Mouse (Mus musculus): ENCODE results near the gene Gm2696. TPM values are rescaled to one million over a fixed set of nuclear protein-coding genes. Genes with fewer than 3 reads are reported as not detected.
A peak's percentile ranks its signal among the peaks of the same experiment; 100 is the strongest.

Gm2696 gene
- polyA plus RNA-seq, 1 experiment from 2014 or later = not detected

GRCm38 (mm10) chr10:77864067-77864761 lies 49.7 kb downstream of the Gm2696 start:
- Histone ChIP-seq H3K36me3 (no peaks in the 10 kb centered on the region), H3K27me3 (ENCODE audit: insufficient read depth, poor library complexity, severe bottlenecking) (no peaks in the 10 kb centered on the region), H3K4me3 (peak overlapping the region; percentile 39), H3K27ac (0 out of 2 replicates have a peak overlapping the region, but pooled peaks have one; percentile 4), H3K9me3 (no peaks in the 10 kb centered on the region), H3K4me1 (replicated peaks) (peaks cover 16% of the 10 kb centered on the region)
- DNase-seq (ENCODE audit: low spot score) = peak; percentile 63
- 44% methylated on average over 14 of the region's 14 CpGs for WGBS

DNA sequence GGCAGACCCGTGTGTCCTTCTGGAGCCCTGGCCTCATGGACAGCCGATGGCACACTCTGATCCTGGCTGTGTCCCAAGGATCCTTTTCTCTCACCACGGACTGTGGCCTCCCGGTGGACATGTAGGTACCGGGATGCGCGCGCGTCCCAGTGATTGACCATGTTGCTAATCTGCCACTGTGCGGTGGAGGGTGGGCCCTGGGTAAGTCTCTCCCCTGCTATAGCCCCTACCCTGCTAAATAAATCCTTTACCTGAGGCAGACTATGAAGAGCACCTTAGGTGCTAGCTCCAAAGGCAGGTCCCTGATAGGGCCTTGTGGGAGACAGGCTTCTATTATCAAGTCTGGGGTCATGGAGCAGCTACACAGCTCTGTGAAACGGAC lies 50.3 kb downstream of the Gm2696 start:
- H3K9me3 ChIP-seq = no peaks in the 10 kb centered on the region
- no peak for DNase-seq (ENCODE audit: low spot score)
- 0 out of 2 replicates have a peak overlapping the region, but pooled peaks have one; percentile 4 for H3K27ac ChIP-seq
- peak overlapping the region; percentile 39 for H3K4me3 ChIP-seq
- H3K4me1 ChIP-seq (replicated peaks) = peaks cover 16% of the 10 kb centered on the region
- H3K27me3 ChIP-seq (ENCODE audit: insufficient read depth, poor library complexity, severe bottlenecking) = no peaks in the 10 kb centered on the region
- H3K36me3 ChIP-seq = no peaks in the 10 kb centered on the region
- 45% methylated on average over 11 of the region's 11 CpGs for WGBS

DNA sequence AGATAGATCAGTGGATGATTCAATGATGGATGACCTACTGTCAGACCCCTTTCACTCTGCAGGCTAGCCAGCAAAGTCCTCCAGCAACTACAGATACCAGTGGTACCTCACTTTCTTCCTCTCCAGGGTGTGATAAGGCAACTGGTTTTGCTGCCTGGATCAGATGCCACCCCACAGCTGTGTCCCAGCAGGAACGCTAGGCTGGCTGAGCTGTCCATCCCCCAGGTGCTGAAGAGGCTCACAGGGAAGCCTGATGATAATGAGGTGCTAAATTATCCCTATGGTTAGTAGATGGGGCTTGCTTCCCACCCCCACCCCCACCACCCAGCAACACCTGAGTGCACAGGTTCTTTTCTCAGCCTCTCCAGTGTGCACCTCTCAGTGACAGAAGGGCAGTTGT lies 53.1 kb downstream of the Gm2696 start:
- Histone ChIP-seq H3K4me3 (no peak overlapping the region), H3K27me3 (ENCODE audit: insufficient read depth, poor library complexity, severe bottlenecking) (no peaks in the 10 kb centered on the region), H3K4me1 (replicated peaks) (peaks cover 16% of the 10 kb centered on the region), H3K27ac (no peak overlapping the region), H3K9me3 (no peaks in the 10 kb centered on the region), H3K36me3 (no peaks in the 10 kb centered on the region)
- no peak for DNase-seq (ENCODE audit: low spot score)
- WGBS = 33% methylated on average over 1 of the region's 1 CpGs

GRCm38 (mm10) chr10:77869651-77870050 lies 55.2 kb downstream of the Gm2696 start:
- H3K36me3 ChIP-seq = no peaks in the 10 kb centered on the region
- WGBS = 91% methylated on average over 7 of the region's 7 CpGs
- no peak for DNase-seq (ENCODE audit: low spot score)

GRCm38 (mm10) chr10:77878985-77879384 lies 64.5 kb downstream of the Gm2696 start:
- H3K27ac ChIP-seq = no peak overlapping the region
- no peak overlapping the region for H3K4me3 ChIP-seq
- H3K4me1 ChIP-seq (replicated peaks) = no peaks in the 10 kb centered on the region
- 59% methylated on average over 6 of the region's 6 CpGs for WGBS
- no peaks in the 10 kb centered on the region for H3K27me3 ChIP-seq (ENCODE audit: insufficient read depth, poor library complexity, severe bottlenecking)
- no peaks in the 10 kb centered on the region for H3K9me3 ChIP-seq
- no peaks in the 10 kb centered on the region for H3K36me3 ChIP-seq
- DNase-seq (ENCODE audit: low spot score) = peak; percentile 17

More at GRCm38 (mm10) chr10:77869651-77870050, 55.2 kb downstream of the Gm2696 start:
- Histone ChIP-seq H3K4me1 (replicated peaks) (peaks cover 8% of the 10 kb centered on the region), H3K27ac (no peak overlapping the region), H3K4me3 (no peak overlapping the region), H3K27me3 (ENCODE audit: insufficient read depth, poor library complexity, severe bottlenecking) (no peaks in the 10 kb centered on the region), H3K9me3 (no peaks in the 10 kb centered on the region)

DNA sequence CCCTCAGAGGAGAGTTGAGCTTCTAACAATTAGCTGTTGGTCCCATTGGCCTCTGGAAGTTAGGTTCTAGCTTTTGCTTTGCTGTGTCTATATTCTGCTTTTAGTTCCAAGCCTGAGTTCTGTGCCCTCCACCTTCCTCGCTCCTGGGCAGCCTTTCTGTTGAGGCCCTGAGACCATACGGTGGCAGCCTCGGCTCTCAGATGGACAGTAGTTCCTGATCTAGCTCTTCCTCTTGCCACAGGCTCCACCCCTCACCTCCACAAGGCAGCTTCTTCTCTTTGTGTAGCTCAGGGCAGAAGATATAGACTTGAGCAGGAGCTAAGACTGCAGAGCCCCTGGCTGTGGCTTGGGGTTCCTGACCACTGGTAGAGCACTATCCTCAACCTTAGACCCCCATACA lies 65.8 kb downstream of the Gm2696 start:
- H3K27me3 ChIP-seq (ENCODE audit: insufficient read depth, poor library complexity, severe bottlenecking) = no peaks in the 10 kb centered on the region
- H3K36me3 ChIP-seq = no peaks in the 10 kb centered on the region
- whole genome bisulfite sequencing = 75% methylated on average over 3 of the region's 3 CpGs
- H3K4me1 ChIP-seq (replicated peaks) = no peaks in the 10 kb centered on the region
- H3K27ac ChIP-seq = no peak overlapping the region
- no peaks in the 10 kb centered on the region for H3K9me3 ChIP-seq
- no peak for DNase-seq (ENCODE audit: low spot score)
- no peak overlapping the region for H3K4me3 ChIP-seq

DNA sequence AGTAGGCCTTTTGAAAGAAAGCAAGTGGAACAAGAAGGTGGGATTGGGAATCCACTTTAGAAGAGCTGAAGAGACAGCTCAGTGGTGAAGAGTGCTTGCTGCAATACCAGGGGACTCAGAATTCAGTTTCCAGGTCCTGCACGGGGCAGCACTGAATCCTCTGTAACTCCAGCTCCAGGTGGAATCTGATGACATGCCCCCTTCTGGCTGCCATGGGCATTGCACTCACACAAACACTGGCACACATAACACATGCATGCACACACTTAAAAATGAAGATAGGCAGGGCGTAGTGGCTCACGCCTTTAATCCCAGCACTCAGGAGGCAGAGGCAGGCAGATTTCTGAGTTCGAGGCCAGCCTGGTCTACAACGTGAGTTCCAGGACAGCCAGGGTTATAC lies 68.1 kb downstream of the Gm2696 start:
- H3K4me3 ChIP-seq = no peak overlapping the region
- WGBS = 88% methylated on average over 5 of the region's 5 CpGs

More for the DNA sequence above, 68.1 kb downstream of the Gm2696 start:
- Histone ChIP-seq H3K9me3 (no peaks in the 10 kb centered on the region), H3K36me3 (no peaks in the 10 kb centered on the region), H3K27me3 (ENCODE audit: insufficient read depth, poor library complexity, severe bottlenecking) (no peaks in the 10 kb centered on the region), H3K27ac (no peak overlapping the region), H3K4me1 (replicated peaks) (no peaks in the 10 kb centered on the region)
- no peak for DNase-seq (ENCODE audit: low spot score)

Other genes starting within 250 kb of the Gm2696 start
- gene Pttg1ip, start 233.0 kb upstream of the Gm2696 start, polyA plus RNA-seq (2016; fragmentation: Nextera tagmentation; extraction: Ambion mirVana) = 66.6 and 67.2 TPM in 2 replicates
- 336 and 389 TPM in 2 replicates for gene Sumo3, start 208.6 kb upstream of the Gm2696 start, polyA plus RNA-seq (2016; fragmentation: Nextera tagmentation; extraction: Ambion mirVana)
- gene Gm49325, start 208.5 kb upstream of the Gm2696 start, polyA plus RNA-seq (2016; fragmentation: Nextera tagmentation; extraction: Ambion mirVana) = 4.4 TPM in 1 of 2 replicates, not detected in the other
- gene Ube2g2, start 192.4 kb upstream of the Gm2696 start, polyA plus RNA-seq (2016; fragmentation: Nextera tagmentation; extraction: Ambion mirVana) = 100 and 103 TPM in 2 replicates
- 0.93 and 1.0 TPM in 2 replicates for gene Tspear, start 128.1 kb upstream of the Gm2696 start, polyA plus RNA-seq (2016; fragmentation: Nextera tagmentation; extraction: Ambion mirVana)
- gene Gm19402, start 123.9 kb upstream of the Gm2696 start, polyA plus RNA-seq (2016; fragmentation: Nextera tagmentation; extraction: Ambion mirVana) = not detected in 2 replicates
- gene Gm9508, start 117.4 kb upstream of the Gm2696 start, polyA plus RNA-seq (2016; fragmentation: Nextera tagmentation; extraction: Ambion mirVana) = not detected in 2 replicates
- gene Gm10272, start 108.1 kb upstream of the Gm2696 start, polyA plus RNA-seq (2016; fragmentation: Nextera tagmentation; extraction: Ambion mirVana) = not detected in 2 replicates
- gene Gm10024, start 103.2 kb upstream of the Gm2696 start, polyA plus RNA-seq (2016; fragmentation: Nextera tagmentation; extraction: Ambion mirVana) = not detected in 2 replicates
- not detected in 2 replicates for gene Gm10142, start 98.9 kb upstream of the Gm2696 start, polyA plus RNA-seq (2016; fragmentation: Nextera tagmentation; extraction: Ambion mirVana)
- not detected in 2 replicates for gene Krtap12-1, start 94.1 kb upstream of the Gm2696 start, polyA plus RNA-seq (2016; fragmentation: Nextera tagmentation; extraction: Ambion mirVana)
- gene Gm10100, start 88.2 kb upstream of the Gm2696 start, polyA plus RNA-seq (2016; fragmentation: Nextera tagmentation; extraction: Ambion mirVana) = not detected in 2 replicates
- not detected in 2 replicates for gene Gm18596, start 72.0 kb upstream of the Gm2696 start, polyA plus RNA-seq (2016; fragmentation: Nextera tagmentation; extraction: Ambion mirVana)
- gene Gm9736, start 63.3 kb upstream of the Gm2696 start, polyA plus RNA-seq (2016; fragmentation: Nextera tagmentation; extraction: Ambion mirVana) = not detected in 2 replicates
- gene Gm3233, start 55.0 kb upstream of the Gm2696 start, polyA plus RNA-seq (2016; fragmentation: Nextera tagmentation; extraction: Ambion mirVana) = not detected in 2 replicates
- gene Gm3238, start 43.4 kb upstream of the Gm2696 start, polyA plus RNA-seq (2016; fragmentation: Nextera tagmentation; extraction: Ambion mirVana) = not detected in 2 replicates
- not detected in 2 replicates for gene Gm7138, start 37.7 kb upstream of the Gm2696 start, polyA plus RNA-seq (2016; fragmentation: Nextera tagmentation; extraction: Ambion mirVana)
- not detected in 2 replicates for gene Gm3250, start 32.1 kb upstream of the Gm2696 start, polyA plus RNA-seq (2016; fragmentation: Nextera tagmentation; extraction: Ambion mirVana)
- not detected in 2 replicates for gene Gm7137, start 26.5 kb upstream of the Gm2696 start, polyA plus RNA-seq (2016; fragmentation: Nextera tagmentation; extraction: Ambion mirVana)
- not detected in 2 replicates for gene Gm9639, start 19.6 kb upstream of the Gm2696 start, polyA plus RNA-seq (2016; fragmentation: Nextera tagmentation; extraction: Ambion mirVana)
- not detected in 2 replicates for gene Gm19668, start 15.5 kb upstream of the Gm2696 start, polyA plus RNA-seq (2016; fragmentation: Nextera tagmentation; extraction: Ambion mirVana)
- not detected in 2 replicates for gene Gm9507, start 2.8 kb upstream of the Gm2696 start, polyA plus RNA-seq (2016; fragmentation: Nextera tagmentation; extraction: Ambion mirVana)
- gene Krtap10-4, start 12.4 kb downstream of the Gm2696 start, polyA plus RNA-seq (2016; fragmentation: Nextera tagmentation; extraction: Ambion mirVana) = not detected in 2 replicates
- not detected in 2 replicates for gene Krtap10-10, start 21.3 kb downstream of the Gm2696 start, polyA plus RNA-seq (2016; fragmentation: Nextera tagmentation; extraction: Ambion mirVana)
- not detected in 2 replicates for gene Gm36176, start 32.1 kb downstream of the Gm2696 start, polyA plus RNA-seq (2016; fragmentation: Nextera tagmentation; extraction: Ambion mirVana)
- gene Gm10318, start 38.2 kb downstream of the Gm2696 start, polyA plus RNA-seq (2016; fragmentation: Nextera tagmentation; extraction: Ambion mirVana) = not detected in 2 replicates
- not detected in 2 replicates for gene Gm3285, start 47.3 kb downstream of the Gm2696 start, polyA plus RNA-seq (2016; fragmentation: Nextera tagmentation; extraction: Ambion mirVana)
- 2.6 and 4.1 TPM in 2 replicates for gene Lrrc3, start 87.9 kb downstream of the Gm2696 start, polyA plus RNA-seq (2016; fragmentation: Nextera tagmentation; extraction: Ambion mirVana)
- 0.88 and 1.2 TPM in 2 replicates for gene Trpm2, start 155.9 kb downstream of the Gm2696 start, polyA plus RNA-seq (2016; fragmentation: Nextera tagmentation; extraction: Ambion mirVana)
- gene 1810043G02Rik, start 163.8 kb downstream of the Gm2696 start, polyA plus RNA-seq (2016; fragmentation: Nextera tagmentation; extraction: Ambion mirVana) = 40.7 and 42.9 TPM in 2 replicates
- gene Pfkl, start 195.4 kb downstream of the Gm2696 start, polyA plus RNA-seq (2016; fragmentation: Nextera tagmentation; extraction: Ambion mirVana) = 187 and 243 TPM in 2 replicates
- gene Dnmt3l, start 227.3 kb downstream of the Gm2696 start, polyA plus RNA-seq (2016; fragmentation: Nextera tagmentation; extraction: Ambion mirVana) = not detected in 2 replicates
- gene Aire, start 228.9 kb downstream of the Gm2696 start, polyA plus RNA-seq (2016; fragmentation: Nextera tagmentation; extraction: Ambion mirVana) = 0.36 TPM in 1 of 2 replicates, not detected in the other

Measured in hindbrain, embryonic 10.5 days (tissue).